Mouse (Mus musculus) heart, postnatal 10 days (tissue): ENCODE data around the gene Gm10803. TPM values are rescaled to one million over a fixed set of nuclear protein-coding genes. Genes with fewer than 3 reads are reported as not detected.
"Not testable (repeated sequence)": the region's sequence is repeated elsewhere in the genome, so short reads cannot be mapped to it uniquely, and the experiment has no call there.

Experiments used
- DNase-seq, 2 experiments: peaks; one replicate each; pipeline ENCODE4 v3.0.0; 2021
- intact Hi-C: fragments of 180-260 bp; cut with DNase I; formaldehyde crosslinking; loops from one replicate; pipeline ENCODE4 v1.15.1; 2025
- total RNA-seq, 2 experiments: library from RNA; stranded (reverse); gene quantifications; 2 replicates each; pipeline ENCODE4 v1.2.3; 2021

Gm10803 gene
- total RNA-seq = not detected

- DNase-seq, intact Hi-C loops: not testable (repeated sequence)
Measured at GRCm38 (mm10) chr2:93560268-93560667, at the start of gene Gm10803. TSS of gene Gm10803 (plus strand) at chr2:93560568.

- no peak for DNase-seq
- intact Hi-C loops = no loop called here
Measured at GRCm38 (mm10) chr2:93510839-93511238, 49.5 kb upstream of the Gm10803 start.

DNA sequence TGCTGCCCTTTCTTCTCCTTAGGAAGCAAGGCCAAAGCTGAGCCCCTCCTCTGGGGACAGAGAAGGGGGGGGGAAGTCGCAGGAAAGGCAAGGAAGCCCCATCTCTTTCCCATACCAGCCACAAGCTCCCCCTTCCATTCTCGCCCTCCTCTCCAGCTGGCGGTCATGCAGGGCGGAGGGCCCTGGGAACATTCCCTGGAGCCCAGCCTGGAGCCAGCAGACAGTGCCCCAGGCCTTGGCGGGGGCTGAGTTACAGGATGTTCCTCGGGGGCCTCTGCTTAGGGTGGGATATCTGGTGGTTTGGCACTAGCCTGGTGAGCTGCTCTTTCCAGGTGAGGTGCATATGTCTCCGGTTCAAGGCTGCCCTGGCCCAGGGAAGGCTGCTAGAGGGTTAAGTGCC lies 48.2 kb upstream of the Gm10803 start:
- intact Hi-C loops = no loop called here

DNA sequence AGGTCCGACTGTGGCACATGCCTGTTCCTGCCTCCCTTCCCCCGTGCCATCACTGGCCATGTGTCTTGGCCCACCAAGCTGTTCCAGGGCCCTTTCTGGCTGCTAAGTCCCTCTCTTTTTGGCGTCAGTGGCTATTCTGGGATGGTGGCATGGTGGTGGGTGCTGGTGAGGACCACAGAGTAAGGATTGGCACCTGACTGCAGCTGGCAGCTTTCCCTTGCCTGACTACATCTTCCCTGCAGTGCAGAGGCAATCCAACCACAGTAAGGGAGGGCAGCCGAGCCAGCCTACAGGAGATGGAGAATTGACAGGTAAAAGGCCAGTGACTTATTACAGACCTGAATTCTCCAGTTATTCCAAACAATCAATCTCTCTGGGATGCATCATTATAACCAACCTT lies 45.1 kb upstream of the Gm10803 start:
- intact Hi-C loops = no loop called here

More for the DNA sequence above, 48.2 kb upstream of the Gm10803 start:
- DNase-seq = no peak

DNA sequence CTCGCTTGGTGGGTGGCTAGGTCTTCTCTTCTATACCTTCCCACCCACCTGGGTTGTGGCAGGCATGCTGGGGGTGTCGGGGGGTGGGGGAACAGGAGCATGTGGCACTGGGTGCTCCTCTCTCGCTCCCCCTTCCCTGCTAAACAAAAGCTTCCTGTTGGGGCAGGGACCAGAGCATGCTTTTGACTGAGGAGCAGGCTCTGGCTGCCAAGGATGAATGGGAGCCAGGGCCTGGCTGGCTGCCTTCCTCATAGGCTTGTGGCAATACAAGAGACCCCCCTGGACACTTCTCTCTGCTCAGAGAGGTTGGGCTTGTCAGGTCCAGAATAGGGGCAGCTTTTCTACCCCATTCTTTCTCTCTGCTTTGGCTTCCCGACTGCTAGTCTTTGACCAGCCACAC lies 39.3 kb upstream of the Gm10803 start:
- intact Hi-C loops = no loop called here
- peak; percentile 18 to 32 for DNase-seq

More for the DNA sequence above, 45.1 kb upstream of the Gm10803 start:
- DNase-seq = no peak

- intact Hi-C loops = no loop called here
- no peak for DNase-seq
Measured at GRCm38 (mm10) chr2:93521571-93521970, 38.8 kb upstream of the Gm10803 start.

DNA sequence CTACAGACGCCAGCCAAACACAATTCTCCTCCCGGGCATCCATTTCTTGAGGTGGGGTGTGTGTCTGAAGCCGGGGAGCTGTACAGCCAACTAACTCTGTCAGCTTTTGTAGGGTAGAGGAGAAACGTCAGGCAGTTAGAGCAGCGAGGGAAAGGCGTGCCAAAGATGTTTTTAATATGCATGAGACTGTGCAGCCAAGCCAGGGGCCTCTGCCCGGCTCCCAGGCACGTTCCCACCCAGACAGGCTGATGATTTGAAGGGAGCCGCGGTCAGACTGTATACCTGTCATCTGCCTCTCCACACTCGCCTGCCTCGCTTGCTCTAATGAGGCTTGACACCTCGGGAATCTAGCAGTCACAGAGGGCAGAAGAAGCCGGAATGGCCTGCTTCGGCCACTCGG lies 38.4 kb upstream of the Gm10803 start:
- DNase-seq = peak in 1 of 2 experiments; percentile 8
- intact Hi-C loops = no loop called here

- no peak for DNase-seq
- intact Hi-C loops = no loop called here
Measured at GRCm38 (mm10) chr2:93525033-93525762, 35.2 kb upstream of the Gm10803 start.

DNA sequence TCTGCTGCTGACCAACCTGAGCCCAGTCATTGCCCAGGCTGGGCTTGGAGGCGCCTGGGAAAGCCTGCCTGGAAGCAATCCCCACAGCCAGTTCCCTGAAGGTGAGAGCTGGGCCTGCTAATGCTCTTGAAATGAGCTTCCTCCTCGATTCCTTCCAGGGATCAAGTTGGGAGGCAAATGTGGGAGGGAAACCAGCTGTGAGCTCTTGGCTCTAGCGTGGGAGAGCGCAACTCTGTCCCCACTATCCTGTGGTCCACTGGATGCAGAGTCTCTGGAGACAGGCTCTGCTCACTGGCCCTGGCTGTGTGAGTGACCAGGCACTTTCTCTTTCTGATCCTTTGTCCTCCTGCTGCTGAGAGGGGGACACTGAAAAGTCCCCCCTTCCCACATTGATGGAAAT lies 30.8 kb upstream of the Gm10803 start:
- peak; percentile 29 to 39 for DNase-seq

DNA sequence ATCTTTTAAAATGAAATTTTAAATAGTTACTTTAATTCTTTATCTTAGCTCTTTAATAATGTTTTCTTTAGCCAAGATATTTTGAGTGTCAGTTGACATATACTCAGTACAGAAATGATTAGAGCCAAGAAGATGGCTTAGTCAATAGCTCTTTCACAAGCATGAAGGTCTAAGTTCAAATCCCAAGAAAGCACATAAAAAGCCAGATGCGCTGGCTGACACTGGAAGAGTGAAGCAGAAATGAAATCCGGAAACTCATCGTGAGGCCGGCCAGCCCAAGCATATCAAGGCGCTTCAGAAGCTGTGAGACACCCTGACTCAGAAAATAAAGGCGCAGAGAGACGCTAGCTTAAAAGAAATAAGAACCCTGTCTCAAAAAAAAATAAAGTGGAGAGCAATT lies 26.5 kb upstream of the Gm10803 start:
- no peak for DNase-seq

More for the DNA sequence above, 30.8 kb upstream of the Gm10803 start:
- intact Hi-C loops = no loop called here

DNA sequence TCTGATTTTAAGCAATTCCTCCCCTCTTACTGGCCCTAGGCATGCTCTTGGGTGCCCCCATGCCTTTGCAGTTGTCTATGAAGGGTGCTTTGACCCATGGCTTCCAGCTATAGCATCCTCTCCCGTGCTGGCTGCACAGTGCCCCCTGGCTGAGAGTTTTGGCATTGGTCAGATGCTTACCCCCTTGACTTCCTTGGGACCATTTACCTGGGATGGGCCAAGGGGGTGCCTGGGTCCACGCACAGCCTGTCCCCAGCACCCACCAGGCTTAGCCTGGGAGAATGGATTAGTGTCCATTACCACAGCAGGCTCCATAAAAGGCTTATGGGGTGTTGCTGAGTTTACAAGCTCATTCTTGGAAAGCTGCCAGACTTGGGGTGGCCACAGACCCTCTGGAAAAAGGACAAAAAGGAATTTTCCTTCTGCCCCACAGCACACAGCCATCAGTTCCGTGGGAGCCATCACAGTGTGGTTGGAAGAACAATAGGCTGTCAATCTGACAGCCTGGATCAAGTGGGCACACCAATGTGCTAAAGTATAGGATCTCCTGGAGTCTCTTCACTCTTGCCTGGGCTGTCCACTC lies 22.9 kb upstream of the Gm10803 start:
- intact Hi-C loops = no loop called here
- no peak for DNase-seq

More for the DNA sequence above, 26.5 kb upstream of the Gm10803 start:
- intact Hi-C loops = no loop called here

- DNase-seq = no peak
- intact Hi-C loops = no loop called here
Measured at GRCm38 (mm10) chr2:93538140-93538539, 22.2 kb upstream of the Gm10803 start.

GRCm38 (mm10) chr2:93541771-93542170 lies 18.6 kb upstream of the Gm10803 start:
- DNase-seq = no peak
- intact Hi-C loops = no loop called here

DNA sequence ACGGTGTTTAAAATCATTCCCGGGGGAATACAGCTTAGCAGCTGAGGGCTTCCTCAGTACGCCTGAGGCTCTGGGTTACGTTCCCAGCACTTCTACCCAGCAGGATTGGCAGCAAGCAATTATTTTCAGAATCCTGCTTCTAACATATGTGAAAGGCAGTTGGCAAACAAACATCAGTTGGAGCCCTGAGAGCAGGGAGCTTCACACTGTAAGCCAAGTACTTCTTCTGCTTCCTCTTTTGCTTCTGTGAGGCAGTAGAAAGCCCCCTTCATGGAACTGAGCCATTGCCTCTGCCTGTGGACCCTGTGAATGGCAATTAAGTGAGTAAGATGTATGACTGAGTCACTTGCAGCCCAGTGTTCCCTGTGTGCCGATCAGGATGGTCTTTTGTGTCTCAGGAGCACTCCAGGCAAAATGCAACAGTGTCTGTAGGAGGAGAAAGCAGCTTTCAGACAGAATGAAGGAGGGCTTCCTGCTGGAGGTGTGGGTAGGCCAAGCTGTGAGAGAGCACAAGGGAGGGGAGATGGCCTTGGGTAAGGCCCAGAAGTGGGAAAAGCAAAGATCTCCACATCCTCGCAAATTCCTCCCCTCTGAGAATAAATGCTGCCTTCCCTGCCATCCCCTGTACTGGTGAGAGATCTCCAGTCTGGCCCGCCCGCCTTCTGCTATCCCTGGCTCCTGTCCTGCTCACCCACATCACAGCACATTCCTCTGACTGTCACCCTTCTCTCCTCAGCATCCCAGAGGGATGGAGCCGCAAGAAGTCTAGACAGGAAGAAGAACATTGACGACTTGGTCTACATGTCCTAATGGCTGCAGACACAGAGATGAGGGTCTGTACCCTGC lies 7.5 kb upstream of the Gm10803 start:
- intact Hi-C loops = no loop called here
- DNase-seq = no peak

- no peak for DNase-seq
- intact Hi-C loops = no loop called here
Measured at GRCm38 (mm10) chr2:93553905-93554304, 6.5 kb upstream of the Gm10803 start.

- DNase-seq = no peak
- intact Hi-C loops = no loop called here
Measured at GRCm38 (mm10) chr2:93565647-93566046, 5.3 kb downstream of the Gm10803 start.

DNA sequence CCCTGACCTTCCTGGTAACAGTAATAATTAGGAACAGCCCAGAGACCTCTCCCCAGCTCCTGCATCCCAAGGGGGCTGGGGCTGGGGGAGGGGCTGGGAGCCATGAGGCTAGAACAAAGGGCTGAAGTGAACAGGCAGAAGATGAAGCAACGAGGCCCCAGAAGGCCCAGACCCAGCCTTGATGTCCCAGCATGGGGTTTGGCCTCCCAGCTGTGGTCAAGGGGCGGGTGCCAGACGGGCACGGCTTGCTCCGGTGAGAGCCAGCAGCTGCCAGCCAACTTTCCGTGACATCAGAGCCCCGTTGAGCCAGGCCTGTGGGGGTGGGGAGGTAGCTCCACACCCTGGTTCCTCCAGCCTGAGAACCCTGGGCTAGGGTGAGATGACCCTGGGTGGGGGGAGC lies 7.3 kb downstream of the Gm10803 start:
- intact Hi-C loops = no loop called here
- peak; percentile 83 to 88 for DNase-seq

DNA sequence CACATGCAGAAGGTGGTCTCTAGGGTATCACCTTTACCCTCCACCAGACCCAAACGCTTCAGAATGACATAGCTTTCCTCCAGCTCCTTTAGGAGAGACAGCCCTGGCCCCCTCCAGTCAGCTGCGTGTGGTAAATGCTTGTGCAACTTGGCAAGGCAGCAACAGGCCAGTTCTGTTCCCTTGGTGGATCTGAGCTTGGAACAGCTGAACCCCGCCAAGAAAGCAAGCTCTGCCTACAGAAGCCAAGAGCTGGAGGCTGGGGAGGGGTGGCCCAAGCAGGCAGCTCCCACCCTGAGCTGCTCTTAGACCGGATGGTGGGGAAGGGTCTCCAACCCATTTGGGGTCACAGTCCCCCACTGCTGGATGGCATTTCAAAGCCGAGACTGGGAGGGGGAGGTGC lies 12.2 kb downstream of the Gm10803 start:
- no peak for DNase-seq
- intact Hi-C loops = no loop called here

DNA sequence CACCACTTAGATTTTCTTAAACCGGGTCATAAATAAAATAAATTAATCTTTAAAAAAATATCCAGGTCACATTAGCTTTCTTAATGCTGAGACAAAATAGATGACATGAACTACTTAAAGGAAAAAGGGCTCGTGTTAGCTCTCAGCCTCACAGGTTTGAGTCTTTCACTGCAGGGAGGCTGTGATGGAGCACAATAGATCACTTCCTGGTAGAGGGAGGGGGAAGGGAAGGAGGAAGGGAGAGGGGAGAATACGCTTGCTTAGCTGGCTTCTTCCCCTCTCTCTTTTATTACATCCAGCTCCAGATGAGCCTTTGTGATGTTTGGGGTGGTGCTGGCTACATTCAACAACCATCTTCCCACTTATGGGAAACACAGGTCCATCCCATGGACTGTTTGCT lies 20.9 kb downstream of the Gm10803 start:
- intact Hi-C loops = no loop called here
- no peak for DNase-seq

DNA sequence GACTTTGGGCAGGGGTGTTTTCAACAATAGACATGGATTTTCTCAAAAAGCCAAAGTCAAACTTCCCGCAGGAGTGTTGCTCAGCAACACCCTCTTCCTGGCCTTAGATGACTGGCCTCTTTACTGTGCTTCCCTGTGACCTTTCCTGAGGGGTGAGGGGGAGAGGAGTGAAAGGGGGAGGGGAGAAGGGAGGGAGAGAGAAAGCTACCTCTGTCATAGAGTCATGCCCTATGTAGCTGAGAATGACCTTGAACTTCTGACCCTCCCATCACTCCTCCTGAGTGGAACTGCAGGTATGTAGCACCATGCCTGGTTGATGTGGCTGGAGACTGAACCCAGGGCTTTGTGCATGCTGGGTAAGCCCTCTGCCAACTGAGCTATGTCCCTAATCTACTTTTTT lies 25.5 kb downstream of the Gm10803 start:
- intact Hi-C loops = no loop called here
- DNase-seq = no peak

DNA sequence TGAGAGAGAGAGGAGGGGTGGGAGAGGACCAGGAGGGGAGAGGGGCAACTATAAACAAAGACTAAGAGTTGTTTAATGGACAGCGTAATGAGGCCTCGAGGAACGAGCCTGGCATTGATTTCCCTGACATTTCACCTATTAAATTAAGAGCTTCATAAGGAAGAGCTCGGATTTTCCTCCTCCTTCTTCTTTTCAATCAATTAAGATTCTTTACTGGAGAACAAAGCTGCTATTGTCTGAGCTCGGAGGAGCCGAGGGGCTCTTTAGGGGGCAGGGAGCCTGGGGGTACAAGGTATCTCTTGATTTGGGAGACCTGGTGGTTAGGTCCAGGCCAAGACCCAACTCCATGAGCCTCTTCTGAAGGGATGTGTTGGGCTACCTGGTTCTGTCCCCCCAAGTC lies 27.1 kb downstream of the Gm10803 start:
- DNase-seq = no peak
- intact Hi-C loops = no loop called here

DNA sequence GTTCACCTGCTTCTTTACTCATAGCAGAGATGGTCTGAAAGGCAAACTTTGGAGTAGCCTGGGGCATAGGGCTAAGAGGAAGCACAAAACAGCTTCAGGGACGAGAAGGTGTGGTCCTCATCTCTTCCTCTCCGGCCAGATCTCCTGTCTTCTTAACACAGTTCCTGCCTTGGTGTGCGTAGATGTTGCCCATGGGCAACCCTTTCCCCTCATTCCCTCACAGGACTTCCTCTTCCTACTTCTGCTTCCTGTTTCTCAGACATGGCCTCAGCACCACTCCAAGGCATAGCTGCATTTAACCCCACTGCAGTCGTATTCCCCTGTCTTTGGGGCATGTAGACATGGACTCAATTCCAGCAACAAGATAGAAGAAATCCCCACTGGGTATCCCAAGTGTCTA lies 29.5 kb downstream of the Gm10803 start:
- no peak for DNase-seq
- intact Hi-C loops = no loop called here
